Mouse (Mus musculus): ENCODE results near the gene Selenoi. TPM values are rescaled to one million over a fixed set of nuclear protein-coding genes. Genes with fewer than 3 reads are reported as not detected.
"Not testable (repeated sequence)": the region's sequence is repeated elsewhere in the genome, so short reads cannot be mapped to it uniquely, and the experiment has no call there.

The Selenoi gene
- total RNA-seq (2021): 10 to 100 TPM; 50.4 to 51.4 TPM

DNA sequence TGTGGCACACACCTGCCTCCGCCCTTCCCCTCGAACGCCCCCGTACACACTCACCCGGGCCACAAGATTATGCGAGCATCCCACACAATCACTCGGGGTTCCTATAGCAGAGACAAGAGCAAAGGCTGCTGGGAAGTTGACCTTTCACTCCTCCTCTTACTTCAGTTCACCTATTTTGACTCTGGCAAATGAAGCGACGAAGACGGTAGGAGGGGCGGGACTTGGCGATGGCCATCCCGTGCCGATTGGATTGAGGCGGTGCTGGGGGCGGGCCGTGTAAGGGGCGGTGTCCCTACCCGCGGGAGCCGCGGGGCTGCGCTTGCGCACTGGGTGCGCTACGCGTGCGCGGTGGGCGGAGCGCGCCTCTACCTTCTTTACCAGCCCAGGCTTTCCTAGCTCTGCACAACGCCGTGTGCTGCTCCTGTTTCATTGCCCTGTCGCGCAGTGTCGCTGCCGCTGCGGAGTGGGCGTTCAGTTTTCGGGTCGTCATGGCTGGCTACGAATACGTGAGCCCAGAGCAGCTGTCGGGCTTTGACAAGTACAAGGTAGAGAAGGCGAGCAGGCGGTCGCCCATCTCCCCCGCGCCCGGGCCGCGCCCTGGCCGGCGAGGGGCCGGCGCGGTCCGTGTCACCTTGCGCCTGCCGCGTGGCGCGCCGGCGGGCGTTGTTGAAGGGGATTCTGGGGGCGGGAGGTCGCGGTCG is at the start of gene Selenoi:
Selenoi (plus strand) TSS at position 311 of the 701 bp plus-strand sequence.
- intact Hi-C loops (cut with DNase I): no loop called here
- peak; percentile 99 to 100 for DNase-seq (ENCODE audit: low spot score in 2 of 2)

DNA sequence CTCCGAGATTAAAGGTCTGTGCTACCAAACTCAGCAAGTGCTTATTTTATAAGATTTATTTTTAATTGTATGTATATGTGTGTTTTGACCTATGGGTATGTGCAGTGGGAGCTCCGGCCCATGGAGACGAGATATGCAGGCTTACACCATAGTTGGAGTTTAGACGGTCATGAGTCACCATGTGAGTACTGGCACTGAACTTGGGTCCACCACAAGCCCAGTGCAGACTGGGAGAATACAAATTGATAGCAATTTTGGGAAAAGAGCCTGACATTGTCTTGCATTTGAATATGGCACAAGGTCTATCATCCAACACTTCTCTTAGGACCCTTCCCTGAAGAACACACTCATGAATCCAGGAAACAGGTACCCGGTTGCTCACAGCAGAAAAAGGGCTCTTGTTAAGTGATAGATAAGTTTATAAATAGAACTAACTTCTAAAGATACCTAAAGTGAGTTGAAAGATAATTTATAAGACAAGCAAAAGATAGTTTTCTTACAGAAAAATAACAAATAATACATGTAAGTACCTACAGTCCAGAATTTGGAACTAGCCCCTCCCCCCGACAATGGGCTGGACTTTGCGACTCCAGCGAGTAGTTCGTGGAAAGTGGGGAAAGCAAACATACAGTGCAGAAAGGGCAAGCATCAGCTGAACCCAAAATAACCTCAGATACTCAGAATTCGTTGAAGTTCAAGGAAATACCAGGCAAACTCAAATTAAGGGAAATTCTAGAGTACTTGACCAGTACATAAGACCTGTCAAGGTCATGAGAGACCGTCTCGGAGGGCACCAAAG is 44.5 kb upstream of the Selenoi start:
- intact Hi-C loops (cut with DNase I): no loop called here
- DNase-seq (ENCODE audit: low spot score in 2 of 2): no peak

DNA sequence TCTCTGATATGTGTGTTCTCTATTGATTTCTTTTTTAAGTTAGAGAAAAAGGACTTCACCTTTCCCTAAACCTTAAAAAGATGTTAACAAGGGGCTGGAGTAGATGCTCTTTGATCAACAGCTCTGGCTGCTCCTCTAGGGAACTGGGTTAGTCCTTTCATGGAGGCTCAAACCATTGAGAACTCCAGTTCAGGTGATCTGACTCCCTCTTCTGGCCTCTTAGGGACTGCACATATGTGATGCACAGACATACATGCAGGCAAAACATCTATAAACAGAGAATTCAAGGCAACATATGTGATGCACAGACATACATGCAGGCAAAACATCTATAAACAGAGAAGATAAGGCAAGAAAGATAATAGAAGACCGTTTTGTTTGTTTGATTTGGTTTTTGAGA is 39.9 kb upstream of the Selenoi start:
- intact Hi-C loops (cut with DNase I): no loop called here
- DNase-seq (ENCODE audit: low spot score in 2 of 2): no peak

DNA sequence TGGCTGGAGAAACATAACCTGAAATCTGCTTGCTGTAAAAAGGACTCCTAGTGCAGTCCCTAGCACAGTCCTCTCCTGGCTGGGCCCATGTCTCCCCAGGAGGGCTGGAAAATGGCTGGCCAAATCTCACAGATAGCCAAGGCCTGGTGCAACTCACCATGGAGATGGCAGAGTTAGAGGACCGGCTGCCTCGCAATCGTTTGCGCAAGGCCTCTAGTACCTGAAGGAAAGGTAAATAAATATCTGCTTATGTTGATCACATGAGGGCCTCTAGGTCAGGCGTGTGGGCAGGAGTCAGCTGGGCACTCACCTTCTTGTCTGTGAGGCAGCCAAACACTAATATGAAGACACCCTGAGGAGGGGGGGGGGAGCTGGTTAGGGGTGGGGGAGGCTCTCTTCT is 37.0 kb upstream of the Selenoi start:
- no peak for DNase-seq (ENCODE audit: low spot score in 2 of 2)
- intact Hi-C loops (cut with DNase I): no loop called here

DNA sequence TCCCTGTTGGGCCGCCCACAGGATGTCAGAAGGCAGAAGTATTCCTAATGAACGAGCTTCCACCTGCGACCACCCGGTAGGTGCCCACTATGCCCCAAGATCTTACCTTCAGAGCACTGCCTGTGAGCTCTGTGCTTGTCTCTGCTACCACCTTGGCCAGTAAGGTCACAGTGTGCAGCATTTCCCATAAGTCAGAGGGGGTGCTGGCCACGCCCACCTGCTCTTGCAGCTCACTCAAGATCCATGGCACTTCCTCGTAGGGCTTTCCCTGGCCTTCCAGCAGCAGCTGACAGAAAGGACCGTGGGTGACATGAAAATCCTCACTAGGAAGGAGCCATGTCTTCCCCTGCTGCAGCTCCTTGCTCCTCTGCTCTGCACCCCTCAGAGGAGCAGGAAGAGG is 34.1 kb upstream of the Selenoi start:
- intact Hi-C loops (cut with DNase I): no loop called here
- DNase-seq (ENCODE audit: low spot score in 2 of 2): no peak

DNA sequence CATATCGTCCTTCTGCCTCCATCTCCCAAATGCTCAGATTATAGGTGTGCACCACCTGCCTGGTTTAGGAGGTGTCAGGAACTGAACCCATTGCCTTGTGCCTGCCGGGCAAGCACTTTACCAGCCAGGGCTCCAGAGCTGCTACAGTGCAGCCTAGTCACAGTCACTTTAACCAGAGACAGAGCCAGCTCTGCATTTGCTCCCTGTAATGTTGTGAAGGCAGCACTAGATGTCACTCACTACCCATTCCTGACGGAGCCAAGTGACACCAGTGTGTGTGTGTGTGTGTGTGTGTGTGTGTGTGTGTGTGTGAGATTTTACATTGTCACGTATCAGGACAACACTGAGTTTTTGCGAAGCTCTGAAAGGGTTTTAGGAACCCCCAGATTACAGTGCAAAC is 30.9 kb upstream of the Selenoi start:
- intact Hi-C loops (cut with DNase I): no loop called here
- peak; percentile 43 to 66 for DNase-seq (ENCODE audit: low spot score in 2 of 2)

DNA sequence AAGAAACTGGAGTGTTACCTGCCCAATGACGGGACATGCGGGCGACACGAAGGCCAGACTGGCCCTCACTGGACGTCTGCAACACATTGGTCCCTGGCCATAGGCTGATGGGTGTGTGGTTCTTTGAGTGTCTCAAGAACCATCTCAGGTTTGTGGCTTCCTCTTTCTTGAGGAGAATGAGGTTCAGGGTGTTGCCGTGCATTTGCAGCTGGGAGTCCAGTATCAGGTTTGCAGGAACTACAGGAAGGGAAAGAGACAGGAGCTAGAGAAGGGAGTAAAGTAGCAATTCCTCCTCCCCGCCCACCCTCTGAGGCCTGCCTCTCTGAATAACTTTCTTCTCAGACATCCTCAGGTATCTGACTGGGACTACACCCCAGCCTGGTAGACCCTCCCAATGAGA is 30.2 kb upstream of the Selenoi start:
- DNase-seq (ENCODE audit: low spot score in 2 of 2): no peak
- intact Hi-C loops (cut with DNase I): no loop called here

DNA sequence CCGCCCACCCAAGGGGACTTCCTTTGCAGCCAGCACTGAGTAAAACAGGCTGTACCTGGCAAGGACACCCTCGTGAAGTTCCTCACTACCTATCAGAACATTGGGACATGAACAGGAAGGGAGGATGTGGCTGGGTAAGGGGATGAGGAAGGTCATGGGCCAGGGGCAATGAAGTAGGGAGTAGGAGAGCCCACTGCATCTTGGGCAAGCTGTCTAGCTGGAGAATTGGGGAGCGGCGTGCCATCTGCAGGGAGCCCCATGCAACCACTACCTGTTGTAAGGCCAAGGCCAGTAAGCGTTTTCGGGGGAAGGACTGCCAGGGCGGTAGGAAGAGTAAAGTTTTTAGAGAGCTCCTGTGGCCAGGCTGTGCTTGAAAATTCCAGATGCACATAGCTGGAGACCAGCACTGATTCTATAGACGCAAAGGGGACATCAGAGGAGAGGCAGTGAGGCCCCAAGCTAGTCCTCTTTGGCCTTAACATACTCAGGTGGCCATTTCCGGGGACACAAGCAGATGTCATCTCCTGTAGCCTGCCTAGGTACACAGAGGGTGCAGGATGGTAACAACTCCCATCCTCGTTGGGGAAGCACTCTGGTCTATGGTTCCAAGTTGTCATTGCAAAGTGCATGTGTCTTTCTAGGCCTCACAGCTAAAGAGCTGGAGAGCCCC is 29.0 kb upstream of the Selenoi start:
- intact Hi-C loops (cut with DNase I): no loop called here
- DNase-seq (ENCODE audit: low spot score in 2 of 2): no peak

DNA sequence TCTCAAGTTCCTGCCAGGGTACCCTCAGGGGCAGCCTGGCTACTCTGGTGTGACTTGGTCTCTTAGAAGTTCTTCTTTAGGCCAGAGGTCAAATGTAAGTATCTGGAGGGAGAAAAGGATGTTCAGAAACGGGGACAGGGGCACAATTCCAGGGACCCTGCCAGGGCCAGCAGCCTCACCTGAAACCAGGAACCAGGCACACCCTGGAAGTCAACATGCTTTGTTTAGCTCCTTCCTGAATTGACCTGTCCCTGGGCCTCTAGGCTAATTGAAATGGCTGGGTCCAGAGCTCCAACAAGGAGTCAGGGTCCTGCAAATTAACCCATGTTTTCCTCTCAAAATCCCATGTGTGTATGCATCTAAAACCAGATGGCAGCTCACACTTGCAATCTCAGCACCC is 27.9 kb upstream of the Selenoi start:
- intact Hi-C loops (cut with DNase I): no loop called here
- no peak for DNase-seq (ENCODE audit: low spot score in 2 of 2)

DNA sequence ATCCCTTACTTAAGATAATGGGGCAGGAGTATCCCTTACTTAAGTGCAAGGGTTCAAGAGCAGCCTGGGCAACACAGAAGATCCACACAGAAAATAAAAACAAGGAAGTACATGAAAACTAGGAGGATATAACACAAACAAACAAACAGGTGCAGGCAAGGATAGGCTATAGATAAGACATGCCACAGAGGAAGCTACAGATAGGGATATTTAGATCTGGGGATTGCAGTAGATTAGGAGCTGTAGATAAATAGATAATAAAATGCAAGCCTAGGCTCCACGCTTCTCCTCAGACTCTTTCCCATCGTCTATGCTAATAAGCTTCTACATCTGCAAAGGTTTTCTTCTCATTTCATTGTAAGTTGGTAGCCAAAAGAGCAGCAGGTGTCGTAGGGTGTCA is 27.3 kb upstream of the Selenoi start:
- intact Hi-C loops (cut with DNase I): no loop called here

DNA sequence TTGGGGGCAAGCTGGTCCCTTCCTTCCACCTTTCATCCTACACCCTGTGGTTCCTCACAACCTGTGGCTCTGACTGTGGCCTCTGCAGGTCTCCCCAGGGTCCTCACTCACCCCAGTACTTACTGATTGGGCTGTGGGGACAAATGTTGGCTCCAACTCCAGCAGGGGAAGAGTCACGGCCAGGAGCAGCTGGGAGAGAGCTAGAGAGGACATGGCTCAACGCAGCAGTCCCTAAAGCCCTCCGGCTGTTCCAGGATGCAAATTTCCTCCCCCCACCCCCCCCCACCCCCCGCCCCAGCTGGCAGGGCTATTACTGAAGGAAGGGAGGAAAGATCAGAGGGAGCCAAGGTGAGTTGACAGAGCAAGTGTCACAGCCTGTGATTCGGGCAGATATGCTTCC is 26.9 kb upstream of the Selenoi start, which contains the start of gene Adgrf3:
Adgrf3 (minus strand) TSS at position 230 of the 400 bp plus-strand sequence.
- intact Hi-C loops (cut with DNase I): no loop called here
- DNase-seq (ENCODE audit: low spot score in 2 of 2): no peak

More for the DNA sequence above, 27.3 kb upstream of the Selenoi start:
- no peak for DNase-seq (ENCODE audit: low spot score in 2 of 2)

DNA sequence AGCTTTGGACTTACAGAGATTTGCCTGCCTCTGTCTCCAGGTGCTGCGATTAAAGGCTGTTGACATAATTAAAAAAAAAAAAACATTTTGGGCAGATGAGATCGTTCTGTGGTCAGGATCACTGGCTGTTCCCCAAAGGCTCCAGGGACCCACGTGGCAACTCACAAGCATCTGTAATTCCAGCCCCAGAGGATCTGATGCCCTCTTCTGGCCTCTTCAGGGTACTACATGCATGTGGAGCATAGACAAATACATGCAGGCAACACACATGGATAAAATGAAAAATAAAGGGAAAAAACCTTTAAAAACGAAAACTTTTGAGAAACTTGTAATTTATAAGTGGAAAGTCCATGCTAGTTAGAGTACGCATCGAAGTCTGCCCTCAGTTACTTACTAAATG is 25.1 kb upstream of the Selenoi start:
- intact Hi-C loops (cut with DNase I): no loop called here

DNA sequence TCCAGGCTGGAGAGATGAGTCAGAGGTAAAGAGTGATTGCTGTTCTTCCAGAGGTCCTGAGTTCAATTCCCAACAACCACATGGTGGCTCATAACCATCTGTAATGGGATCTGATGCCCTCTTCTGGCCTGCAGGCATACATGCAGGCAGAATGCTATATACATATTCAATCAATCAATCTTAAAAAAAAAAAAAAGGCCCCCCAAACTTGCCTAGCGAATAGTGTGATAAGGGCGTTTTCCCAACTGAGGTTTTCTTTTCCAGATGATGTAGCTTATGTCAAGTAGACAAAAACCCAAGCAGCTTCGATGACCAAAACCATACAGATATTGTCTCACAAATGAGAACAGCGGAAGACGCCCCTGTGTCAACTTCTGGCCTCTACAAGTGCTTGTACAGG is 21.6 kb upstream of the Selenoi start:
- not testable (repeated sequence) for DNase-seq (ENCODE audit: low spot score in 2 of 2)
- intact Hi-C loops (cut with DNase I): loop anchor here (5.0 to 10.0 kb wide), 2 partner anchors 427 to 584 kb away; no protein-coding TSS in a partner anchor

More for the DNA sequence above, 25.1 kb upstream of the Selenoi start:
- DNase-seq (ENCODE audit: low spot score in 2 of 2): no peak

DNA sequence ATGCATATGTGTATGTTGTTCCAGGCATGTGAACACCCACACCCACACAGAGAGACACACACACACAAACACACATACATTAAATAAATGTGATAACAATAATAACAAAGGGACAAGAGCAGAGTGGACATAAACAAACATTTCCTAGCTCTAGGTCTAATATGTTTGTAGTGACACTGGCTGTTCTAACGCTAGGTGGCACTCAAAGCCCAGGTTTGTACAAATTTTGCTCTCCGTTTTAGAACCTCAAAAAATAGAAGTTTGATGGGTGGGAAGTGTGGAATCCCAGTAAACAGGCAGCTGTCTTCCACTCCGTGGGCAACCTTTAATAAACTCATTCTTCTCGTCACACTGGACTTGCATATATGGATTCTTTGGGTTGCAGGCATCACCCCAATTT is 17.5 kb upstream of the Selenoi start:
- DNase-seq (ENCODE audit: low spot score in 2 of 2): peak; percentile 57 to 77
- intact Hi-C loops (cut with DNase I): loop anchor here (5.0 to 10.0 kb wide), 3 partner anchors 267 to 580 kb away; no protein-coding TSS in a partner anchor

DNA sequence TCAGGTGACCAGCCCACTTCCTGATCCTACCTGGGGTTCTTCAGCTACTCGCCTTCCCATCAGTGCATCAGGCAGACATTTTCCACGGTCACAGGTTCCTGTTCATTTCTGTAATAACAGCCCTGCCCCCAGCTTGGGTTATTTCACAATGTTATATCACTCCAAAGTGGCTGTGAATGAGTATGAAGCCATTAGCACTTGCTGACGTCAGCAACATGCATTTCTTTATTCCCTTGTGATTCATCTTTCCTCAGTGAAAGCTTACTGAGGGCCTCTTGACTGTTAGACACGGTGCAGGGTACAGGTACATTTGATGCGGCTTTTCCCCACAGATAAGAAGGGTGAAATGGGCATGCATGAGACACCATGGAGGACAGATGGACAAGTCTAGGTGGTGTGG is 16.4 kb upstream of the Selenoi start:
- peak in 1 of 2 experiments; percentile 7 for DNase-seq (ENCODE audit: low spot score in 2 of 2)
- intact Hi-C loops (cut with DNase I): loop anchor here (5.0 to 10.0 kb wide), 2 partner anchors 266 to 579 kb away; no protein-coding TSS in a partner anchor

DNA sequence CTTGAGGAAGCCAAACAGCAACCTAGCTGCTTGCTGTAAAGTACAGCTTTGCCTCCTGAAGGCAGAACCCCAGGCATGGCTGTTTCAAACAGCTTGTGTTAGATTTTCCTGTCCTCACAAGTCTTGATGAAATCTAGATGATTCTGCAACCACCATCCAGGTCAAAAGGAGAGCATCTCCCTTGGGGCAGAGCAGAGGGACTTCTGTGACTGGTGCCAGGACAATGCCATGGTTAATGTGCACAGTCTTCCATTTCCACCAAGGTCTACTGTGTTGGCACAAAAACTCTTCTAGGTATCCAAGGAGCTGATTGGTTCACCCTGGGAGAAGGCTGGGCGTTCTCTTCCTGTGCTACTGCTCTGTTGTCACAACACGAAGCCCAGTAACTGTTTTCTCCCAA is 12.7 kb upstream of the Selenoi start:
- DNase-seq (ENCODE audit: low spot score in 2 of 2): no peak
- intact Hi-C loops (cut with DNase I): loop anchor here (5.0 to 10.0 kb wide), 2 partner anchors 263 to 575 kb away; no protein-coding TSS in a partner anchor

DNA sequence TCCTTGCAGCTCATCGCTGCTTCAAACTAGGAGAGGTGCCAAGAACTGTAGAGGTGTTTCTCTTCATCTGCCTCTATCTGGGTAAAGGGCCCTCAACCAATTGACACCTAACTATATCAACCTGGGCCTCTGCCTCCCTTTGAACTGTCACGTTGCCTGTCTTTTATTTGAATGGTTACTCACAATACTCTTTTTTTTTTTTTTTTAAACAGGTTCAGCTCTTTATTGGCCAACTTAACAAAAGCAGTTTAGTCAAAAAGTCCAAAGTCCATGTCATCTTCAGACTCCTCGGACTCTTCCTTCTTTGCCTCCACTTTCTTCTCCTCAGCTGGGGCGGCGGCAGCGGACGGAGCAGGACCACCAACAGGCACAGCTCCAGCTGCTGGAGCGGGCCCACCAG is 11.7 kb upstream of the Selenoi start:
- no peak for DNase-seq (ENCODE audit: low spot score in 2 of 2)
- intact Hi-C loops (cut with DNase I): no loop called here

DNA sequence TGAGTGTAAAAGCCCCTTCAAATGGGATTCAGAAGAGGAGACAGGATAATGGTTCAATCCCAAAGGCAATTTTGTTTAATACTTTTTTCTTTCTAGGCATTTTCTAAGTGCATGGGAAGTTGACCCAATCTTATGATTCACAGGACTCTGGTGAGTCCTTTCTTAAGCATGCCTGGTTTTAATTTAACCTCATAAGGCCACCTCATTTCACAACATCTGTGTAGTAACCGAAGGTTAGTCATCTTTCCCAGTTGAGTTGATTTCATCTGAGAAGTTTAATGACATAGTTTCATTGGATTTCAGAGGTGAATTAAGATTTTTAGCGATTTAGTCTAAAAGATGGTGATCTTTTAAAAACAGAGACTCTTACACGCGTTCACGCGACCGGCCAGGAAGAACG is 9.7 kb upstream of the Selenoi start:
- DNase-seq (ENCODE audit: low spot score in 2 of 2): no peak
- intact Hi-C loops (cut with DNase I): no loop called here

DNA sequence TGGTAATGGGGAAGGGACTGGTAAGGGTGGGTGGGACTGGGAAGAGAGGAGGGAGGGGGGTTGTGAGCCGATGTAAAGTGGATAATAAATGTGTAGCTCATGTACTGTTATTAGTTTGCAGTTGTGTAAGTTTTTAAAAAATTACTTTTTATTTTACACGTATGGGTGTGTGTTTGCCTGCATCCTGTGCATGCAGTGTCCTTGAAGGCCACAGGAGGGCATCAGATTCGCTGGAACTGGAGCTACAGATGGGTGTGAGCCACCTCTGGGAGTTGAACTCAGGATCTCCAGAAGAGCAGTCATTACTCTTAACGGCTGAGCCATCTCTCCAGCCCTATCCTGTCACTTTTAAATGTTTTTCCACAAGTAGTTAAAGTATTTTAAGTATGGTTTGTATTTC is 1.5 kb upstream of the Selenoi start:
- DNase-seq (ENCODE audit: low spot score in 2 of 2): peak; percentile 17 to 35
- intact Hi-C loops (cut with DNase I): no loop called here

DNA sequence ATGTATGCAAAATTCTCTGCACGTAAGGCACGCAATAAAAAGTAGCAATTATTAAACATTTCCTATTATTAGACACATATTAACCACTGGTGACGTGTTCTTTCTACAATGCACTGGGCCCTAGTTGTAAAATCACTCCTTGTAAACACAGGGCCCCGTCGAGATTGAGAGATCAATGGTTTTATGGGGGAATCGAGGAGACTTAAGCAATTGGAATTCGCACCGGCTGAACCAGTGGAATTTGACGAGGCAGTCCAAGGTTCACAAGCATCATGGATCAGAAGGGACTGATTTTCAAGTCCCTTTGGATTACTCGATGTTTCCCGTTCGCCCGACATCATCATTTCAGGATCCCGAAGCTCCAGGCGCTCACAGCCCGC is 500 bp upstream of the Selenoi start:
- intact Hi-C loops (cut with DNase I): no loop called here
- DNase-seq (ENCODE audit: low spot score in 2 of 2): no peak

All from left cerebral cortex, postnatal 25 days (tissue).